Mouse (Mus musculus) liver, adult 2 months (tissue): ENCODE data around the gene Abcd2. TPM values are rescaled to one million over a fixed set of nuclear protein-coding genes. Genes with fewer than 3 reads are reported as not detected.

Experiments used
- DNase-seq: peaks from one replicate; pipeline ENCODE4 v3.0.0-alpha.2; 2011; ENCODE audit warnings: low read depth, low spot score; ENCODE audit errors: extremely low read depth
- H3K27ac ChIP-seq: fragments of 200-500 bp; replicated peaks from 2 replicates; pipeline ENCODE4 v1.5.1; 2012; ENCODE audit warnings: low read depth, mild to moderate bottlenecking, control low read depth, inconsistent platforms, low read length; ENCODE audit not compliant: insufficient read depth
- H3K27me3 ChIP-seq: fragments of 200-500 bp; 2 replicates; pipeline ENCODE4 v1.6.1; 2012; ENCODE audit warnings: mild to moderate bottlenecking, moderate library complexity, low read length, inconsistent platforms; ENCODE audit not compliant: control insufficient read depth, insufficient read depth
- H3K36me3 ChIP-seq: fragments of 200-500 bp; 2 replicates; pipeline ENCODE4 v1.6.1; 2012; ENCODE audit warnings: low read length, inconsistent platforms; ENCODE audit not compliant: control insufficient read depth, insufficient read depth
- H3K4me1 ChIP-seq: fragments of 200-500 bp; 2 replicates; pipeline ENCODE4 v1.6.1; 2011; ENCODE audit warnings: low read length; ENCODE audit not compliant: control insufficient read depth, insufficient read depth
- H3K4me3 ChIP-seq: fragments of 200-500 bp; 2 replicates; pipeline ENCODE4 v1.5.1; 2011; ENCODE audit warnings: low read depth, mild to moderate bottlenecking, control low read depth, low read length, moderate library complexity; ENCODE audit not compliant: insufficient read depth
- H3K79me2 ChIP-seq: fragments of 200-500 bp; 2 replicates; pipeline ENCODE4 v1.6.1; 2012; ENCODE audit warnings: inconsistent platforms, mild to moderate bottlenecking, low read length, moderate library complexity; ENCODE audit not compliant: control insufficient read depth, insufficient read depth
- H3K9ac ChIP-seq: fragments of 200-500 bp; 2 replicates; pipeline ENCODE4 v1.6.1; 2012; ENCODE audit warnings: low read depth, mild to moderate bottlenecking, control low read depth, inconsistent platforms, low read length
- CTCF ChIP-seq: fragments of 200-500 bp; IDR thresholded peaks from 2 replicates; pipeline ENCODE4 v1.5.1; 2011; ENCODE audit warnings: low read depth, low read length, control low read depth
- POLR2A ChIP-seq: fragments of 200-500 bp; IDR thresholded peaks from 2 replicates; pipeline ENCODE4 v1.6.1; 2011; ENCODE audit warnings: low read length, control low read depth; ENCODE audit not compliant: insufficient read depth; ENCODE audit errors: extremely low read depth
- WGBS: fragments of 180-500 bp; shearing (Covaris S2); methylation state at CpG from one replicate; pipeline ENCODE4 v1.1.7; 2018; 5-methylcytosine and 5-hydroxymethylcytosine counted together
- polyA plus RNA-seq: library from polyadenylated mRNA; depleted of rRNA; stranded (reverse); fragments of >200 nt; gene quantifications from 2 replicates; pipeline ENCODE4 v1.2.3, GENCODE M21; 2012
- total RNA-seq: library from RNA; depleted of rRNA; stranded (reverse); fragments of >200 nt; gene quantifications from 2 replicates; pipeline ENCODE4 v1.2.3, GENCODE M21; 2014

Abcd2 gene
- total and polyA plus RNA-seq, 2 experiments: 5.6 to 42.0 TPM

DNA sequence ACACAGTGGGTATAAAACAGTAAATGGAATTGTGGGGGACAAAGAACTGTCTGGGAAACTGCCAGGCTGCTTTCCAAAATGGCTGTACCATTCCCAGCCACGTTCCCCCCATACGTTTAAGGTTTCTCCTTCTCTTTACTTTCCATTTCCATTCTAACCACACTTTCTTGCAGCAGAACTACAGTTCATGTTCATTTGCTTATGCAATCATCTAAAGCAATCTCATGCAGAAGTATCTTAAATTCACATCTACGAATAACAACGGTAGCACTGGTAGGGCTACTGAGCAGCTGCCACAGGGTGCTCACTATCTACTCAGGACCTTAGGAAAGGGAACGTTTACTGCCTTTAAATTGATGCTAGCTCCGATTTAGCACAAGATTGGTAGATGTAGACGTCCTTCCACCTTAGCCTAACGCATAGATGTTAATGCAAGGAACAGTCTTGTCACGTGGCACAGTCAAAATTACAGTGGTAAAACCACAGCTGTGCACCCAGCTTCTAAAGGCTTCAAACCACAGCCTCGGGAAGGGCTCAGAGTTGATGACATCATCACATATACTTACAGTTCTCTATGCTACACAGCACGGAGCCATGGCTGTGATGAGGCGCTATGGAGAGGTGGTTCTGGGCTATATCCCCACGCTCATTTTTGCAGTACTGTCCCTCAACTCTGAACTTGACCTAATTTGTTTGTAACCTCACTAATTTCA lies 23.6 kb downstream of the Abcd2 start:
- no peak overlapping the region for H3K27ac ChIP-seq
- H3K79me2 ChIP-seq: no peaks in the 10 kb centered on the region
- WGBS: 87% methylated on average over 13 of the region's 13 CpGs
- peaks cover 5% of the 10 kb centered on the region; the same call in 1 of the 2 replicates for H3K4me1 ChIP-seq
- no peak overlapping the region for H3K9ac ChIP-seq
- no peaks in the 10 kb centered on the region for H3K36me3 ChIP-seq
- H3K4me3 ChIP-seq: no peak overlapping the region
- H3K27me3 ChIP-seq: no peaks in the 10 kb centered on the region
- no peak for TF ChIP-seq POLR2A
- no peak for TF ChIP-seq CTCF
- no peak for DNase-seq

DNA sequence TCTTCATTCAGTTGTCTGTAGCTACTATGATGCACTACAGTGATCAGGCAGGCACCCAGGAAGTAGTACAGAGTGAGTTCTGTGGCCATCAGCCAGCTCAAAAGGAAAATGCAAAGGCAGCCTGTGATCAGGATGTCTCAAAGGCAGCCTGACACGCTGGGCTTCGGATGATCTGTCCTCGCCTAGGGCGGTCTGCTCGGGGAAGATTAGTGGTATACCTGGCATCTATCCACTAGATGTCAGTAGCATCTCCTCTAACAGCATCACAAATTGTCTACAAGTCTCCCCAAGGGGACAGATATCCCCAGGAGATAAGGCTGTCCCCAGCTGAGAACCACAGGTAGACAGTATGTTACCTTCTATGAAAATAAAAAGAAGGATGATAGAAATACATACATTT lies 26.6 kb downstream of the Abcd2 start:
- 52% methylated on average over 5 of the region's 5 CpGs for WGBS
- TF ChIP-seq CTCF (peak; percentile 53), POLR2A (no peak)
- DNase-seq: peak; percentile 38
- Histone ChIP-seq H3K9ac (no peak overlapping the region), H3K27me3 (no peaks in the 10 kb centered on the region), H3K4me1 (no peaks in the 10 kb centered on the region), H3K36me3 (no peaks in the 10 kb centered on the region), H3K4me3 (no peak overlapping the region), H3K27ac (no peak overlapping the region), H3K79me2 (no peaks in the 10 kb centered on the region)

DNA sequence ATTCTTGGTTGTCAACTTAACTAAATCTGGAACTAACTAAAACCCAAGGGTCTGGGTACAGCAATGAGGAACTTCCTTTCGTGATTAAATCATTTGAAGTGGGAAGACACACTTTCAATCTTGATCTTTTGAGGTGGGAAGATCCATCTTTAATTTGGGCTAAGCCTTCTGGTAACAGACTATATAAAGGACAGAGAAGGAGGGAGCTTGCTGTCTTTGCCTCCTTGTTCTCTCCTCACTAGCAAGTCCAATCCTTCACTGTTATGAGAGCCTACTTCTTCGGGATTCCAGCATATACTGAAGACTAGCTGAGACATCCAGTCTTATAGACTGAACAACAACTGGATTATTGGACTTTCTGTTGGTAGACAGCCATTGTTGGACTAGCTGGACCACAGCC lies 28.1 kb downstream of the Abcd2 start:
- no peaks in the 10 kb centered on the region for H3K36me3 ChIP-seq
- no peaks in the 10 kb centered on the region for H3K79me2 ChIP-seq
- TF ChIP-seq CTCF (no peak), POLR2A (no peak)
- no peak overlapping the region for H3K9ac ChIP-seq
- H3K27me3 ChIP-seq: no peaks in the 10 kb centered on the region
- H3K4me1 ChIP-seq: no peaks in the 10 kb centered on the region
- H3K27ac ChIP-seq: no peak overlapping the region
- 84% methylated on average over 2 of the region's 2 CpGs for WGBS
- DNase-seq: no peak
- no peak overlapping the region for H3K4me3 ChIP-seq

DNA sequence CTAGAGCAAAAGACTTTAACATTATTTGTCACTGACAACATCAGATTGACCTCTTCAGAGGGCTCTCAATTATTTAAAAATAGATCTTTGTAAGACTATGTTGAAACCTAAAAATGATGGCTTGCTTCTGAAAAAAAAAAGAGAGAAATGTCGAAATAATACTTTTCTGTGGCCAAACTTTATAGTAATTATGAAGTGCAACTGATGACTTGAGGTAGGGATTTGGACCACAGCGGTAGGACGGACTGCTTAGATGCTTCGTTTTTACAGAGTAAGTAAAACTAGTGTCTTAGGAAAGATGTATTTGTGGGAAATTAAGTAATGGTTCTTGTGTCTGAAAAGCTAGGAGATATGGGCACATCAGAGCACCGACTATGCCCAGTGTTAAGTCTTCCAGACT lies 30.4 kb downstream of the Abcd2 start:
- 89% methylated on average over 5 of the region's 5 CpGs for WGBS

GRCm38 (mm10) chr15:91153311-91153710 lies 38.3 kb downstream of the Abcd2 start:
- Histone ChIP-seq H3K36me3 (peaks cover 7% of the 10 kb centered on the region; the same call in 1 of the 2 replicates), H3K27ac (no peak overlapping the region), H3K79me2 (no peaks in the 10 kb centered on the region), H3K9ac (no peak overlapping the region), H3K4me3 (no peak overlapping the region), H3K4me1 (no peaks in the 10 kb centered on the region), H3K27me3 (no peaks in the 10 kb centered on the region)
- 87% methylated on average over 3 of the region's 3 CpGs for WGBS
- DNase-seq: no peak
- no peak for TF ChIP-seq POLR2A
- no peak for TF ChIP-seq CTCF

More for the DNA sequence above, 30.4 kb downstream of the Abcd2 start:
- H3K79me2 ChIP-seq: no peaks in the 10 kb centered on the region
- no peaks in the 10 kb centered on the region for H3K27me3 ChIP-seq
- TF ChIP-seq POLR2A (no peak), CTCF (no peak)
- H3K27ac ChIP-seq: no peak overlapping the region
- no peaks in the 10 kb centered on the region for H3K4me1 ChIP-seq
- H3K4me3 ChIP-seq: no peak overlapping the region
- DNase-seq: no peak
- no peak overlapping the region for H3K9ac ChIP-seq
- H3K36me3 ChIP-seq: no peaks in the 10 kb centered on the region; the same call in 1 of the 2 replicates

GRCm38 (mm10) chr15:91152592-91152991 lies 39.0 kb downstream of the Abcd2 start:
- H3K27ac ChIP-seq: no peak overlapping the region
- no peaks in the 10 kb centered on the region for H3K27me3 ChIP-seq
- no peak overlapping the region for H3K9ac ChIP-seq
- DNase-seq: no peak
- H3K79me2 ChIP-seq: no peaks in the 10 kb centered on the region
- H3K4me3 ChIP-seq: no peak overlapping the region
- TF ChIP-seq POLR2A: no peak
- no peak for TF ChIP-seq CTCF
- no peaks in the 10 kb centered on the region for H3K4me1 ChIP-seq
- peaks cover 7% of the 10 kb centered on the region; the same call in 1 of the 2 replicates for H3K36me3 ChIP-seq
- 52% methylated on average over 1 of the region's 1 CpGs for WGBS
